Mouse (Mus musculus) activated CD4-positive, CD25-positive, alpha-beta regulatory T cell, adult 4 months (primary cell): ENCODE measurements around the gene Agxt. TPM values are rescaled to one million over a fixed set of nuclear protein-coding genes. Genes with fewer than 3 reads are reported as not detected.

ENCODE experiments used
- ATAC-seq: one replicate; pipeline ENCODE4 v1.8.0; 2017
- polyA plus RNA-seq, 2 experiments: library from polyadenylated mRNA; unstranded; fragments of 100-300 nt; shearing (Covaris generic); gene quantifications; one replicate each; pipeline ENCODE4 v1.2.1; 2017

The Agxt gene
- polyA plus RNA-seq, 2 experiments from 2014 or later: not detected

- no peak for ATAC-seq
These were observed 16.0 kb downstream of the Agxt start for GRCm38 (mm10) chr1:93150907-93151661.

- no peak for ATAC-seq
These were observed 22.5 kb downstream of the Agxt start for GRCm38 (mm10) chr1:93157566-93157965.

DNA sequence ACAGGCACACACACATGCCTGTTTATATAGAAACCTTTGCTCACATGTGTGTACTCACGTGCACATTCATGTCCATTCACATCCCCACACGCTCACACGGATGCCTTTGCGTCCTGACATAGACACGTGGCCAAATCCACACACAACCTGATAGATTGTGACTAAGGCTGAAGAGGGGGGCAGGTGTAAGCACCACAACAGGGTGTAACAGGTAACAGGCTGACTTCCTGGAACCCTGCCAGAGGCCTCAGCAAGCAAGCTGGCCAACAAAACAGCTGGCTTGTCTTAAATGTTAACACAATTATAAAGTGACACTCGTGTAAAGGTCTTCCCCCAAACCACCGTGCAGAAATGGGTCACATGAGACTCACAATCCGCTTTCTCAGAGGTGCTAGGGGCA lies 23.9 kb downstream of the Agxt start:
- ATAC-seq: no peak

GRCm38 (mm10) chr1:93159566-93160500 lies 24.8 kb downstream of the Agxt start:
- no peak for ATAC-seq

- no peak for ATAC-seq
These were observed 25.6 kb downstream of the Agxt start, which contains the start of gene 2310007B03Rik for GRCm38 (mm10) chr1:93160501-93161133. TSS of gene 2310007B03Rik (minus strand) at chr1:93160948.

DNA sequence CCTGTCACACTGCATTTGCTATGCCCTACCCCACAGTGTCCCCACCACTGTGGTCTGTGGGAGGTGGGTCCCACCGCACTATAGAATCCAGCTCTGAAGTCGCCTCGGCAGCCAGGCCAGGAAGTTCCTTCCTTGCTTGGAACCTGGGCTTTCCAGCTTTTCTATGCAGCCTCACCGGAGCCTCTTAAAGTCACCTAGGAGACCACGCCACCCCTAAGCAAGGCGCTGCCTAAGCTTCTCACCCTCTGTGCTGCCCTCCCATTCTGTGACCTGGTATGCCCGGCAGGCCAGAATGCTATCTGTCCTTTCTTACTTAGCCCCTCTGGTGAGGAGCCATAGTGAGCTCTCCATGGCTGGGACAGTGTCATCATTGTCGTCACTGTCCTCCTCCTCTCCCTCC lies 26.3 kb downstream of the Agxt start:
- no peak for ATAC-seq

DNA sequence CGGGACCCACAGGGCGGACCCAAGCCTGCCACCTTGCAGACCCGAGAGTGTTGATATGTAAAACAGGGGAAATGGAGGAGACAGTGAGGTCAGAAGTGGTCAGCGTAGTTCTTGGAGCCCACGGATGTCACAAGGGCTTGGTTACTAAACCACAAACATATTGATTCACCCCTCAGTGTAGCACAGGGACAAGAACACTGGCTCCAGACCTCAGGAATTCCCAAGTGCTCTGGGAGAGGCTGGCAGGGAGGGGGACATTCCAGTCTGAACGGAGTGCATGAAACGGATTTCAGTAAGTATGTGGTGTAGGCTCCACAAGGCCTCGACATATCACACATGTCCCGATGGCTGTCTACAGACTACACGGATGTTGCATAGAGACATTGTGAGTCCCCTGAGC lies 26.9 kb downstream of the Agxt start:
- ATAC-seq: no peak

GRCm38 (mm10) chr1:93162588-93162987 lies 27.5 kb downstream of the Agxt start:
- ATAC-seq: no peak

DNA sequence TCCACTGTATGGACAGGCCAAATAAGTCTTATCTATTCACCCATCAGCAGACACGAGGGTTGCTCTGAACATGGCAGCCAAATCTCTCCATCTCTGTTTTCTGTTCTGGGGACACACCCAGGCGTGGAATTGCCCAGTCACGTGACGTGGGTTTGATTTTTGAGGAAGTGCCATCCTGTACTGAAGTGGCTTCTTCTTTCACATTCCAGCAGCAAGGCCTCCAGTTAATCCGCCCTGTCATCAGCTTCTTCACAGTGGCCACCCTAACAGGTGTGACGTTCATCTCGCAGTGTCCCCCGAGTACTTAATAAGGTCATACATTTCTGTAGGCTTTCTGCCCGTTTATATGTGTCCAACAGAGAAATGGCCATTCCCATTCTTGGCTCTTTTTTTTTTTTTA lies 30.4 kb downstream of the Agxt start:
- ATAC-seq: no peak

DNA sequence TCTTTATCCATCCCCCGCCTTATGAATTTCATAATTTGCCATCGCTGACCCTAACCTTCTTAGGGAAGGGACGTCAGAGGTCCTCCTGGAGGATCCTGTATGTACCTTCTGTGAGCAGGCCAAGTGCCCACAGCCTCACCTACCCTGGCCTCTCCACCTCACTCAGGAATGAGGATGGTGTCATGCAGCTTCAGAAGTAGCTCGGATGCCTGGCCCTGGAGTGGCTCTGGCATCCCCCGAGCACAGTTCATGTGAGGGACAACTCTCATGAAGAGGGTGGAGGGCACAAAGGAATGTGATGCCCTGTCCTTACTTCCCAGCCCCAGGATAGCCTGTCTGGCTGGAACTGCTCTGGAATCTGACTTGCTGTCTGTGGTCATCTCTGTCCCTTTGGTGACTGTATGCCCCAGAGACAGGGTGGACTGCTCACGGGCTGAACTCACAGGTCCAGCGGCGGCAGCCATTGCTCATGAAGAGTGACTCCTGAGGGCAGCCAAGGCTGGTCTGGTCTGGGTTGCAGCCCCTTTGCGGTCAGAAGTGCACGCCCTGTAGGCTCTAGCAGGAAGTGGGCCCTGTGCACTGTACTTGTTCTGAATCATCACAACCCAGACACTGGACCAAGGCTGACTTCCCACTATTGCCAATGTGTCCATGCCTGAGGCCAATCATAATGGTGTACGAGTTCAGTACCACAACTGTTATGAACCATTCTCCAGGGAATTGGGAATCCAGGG lies 31.5 kb downstream of the Agxt start:
- no peak for ATAC-seq

DNA sequence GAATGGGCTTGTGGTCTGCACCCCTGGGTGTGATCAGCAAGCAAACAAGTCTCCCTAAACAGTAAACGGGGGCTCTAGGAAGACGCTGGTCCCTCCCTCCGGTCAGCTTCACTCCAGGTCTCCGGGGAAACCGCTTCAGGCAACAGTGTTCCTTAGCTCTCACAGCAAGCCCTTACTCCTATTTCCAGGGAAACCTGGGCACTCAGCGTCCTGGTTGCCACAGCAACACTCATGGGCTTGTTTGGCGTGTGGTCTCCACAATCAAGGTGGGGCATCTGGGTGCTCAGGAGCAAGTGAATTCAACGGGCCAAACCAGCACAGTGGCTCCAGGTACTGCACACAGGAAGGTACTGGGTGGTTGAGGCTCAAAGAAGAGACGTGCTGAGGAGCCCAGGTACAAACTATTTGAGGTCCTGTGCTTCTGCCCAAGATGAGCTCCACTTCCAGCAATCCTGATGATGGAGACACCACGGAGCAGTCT lies 33.3 kb downstream of the Agxt start, which contains the start of gene Crocc2:
TSS of gene Crocc2 (plus strand) at position 431 of the 481 bp plus-strand sequence.
- ATAC-seq: no peak

DNA sequence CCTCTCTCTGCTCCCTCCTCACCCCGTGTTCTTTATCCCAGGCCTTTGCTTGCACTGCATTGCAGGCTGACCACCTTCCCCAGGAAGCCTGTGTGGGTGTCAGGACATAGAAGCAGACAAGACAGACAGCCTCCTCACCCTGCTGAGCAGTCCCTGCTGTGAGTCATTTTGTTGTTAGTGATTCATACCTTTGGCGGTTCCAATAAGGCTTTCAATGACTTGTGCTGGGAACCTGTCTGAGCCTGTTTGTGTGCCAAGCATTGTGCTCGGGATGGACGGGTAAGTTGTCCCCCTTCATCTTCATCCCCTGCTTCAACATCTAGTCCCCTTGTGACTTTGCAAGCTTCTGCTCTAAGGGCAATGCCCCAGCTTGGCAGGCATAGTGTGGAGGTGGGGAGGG lies 38.6 kb downstream of the Agxt start:
- ATAC-seq: no peak

DNA sequence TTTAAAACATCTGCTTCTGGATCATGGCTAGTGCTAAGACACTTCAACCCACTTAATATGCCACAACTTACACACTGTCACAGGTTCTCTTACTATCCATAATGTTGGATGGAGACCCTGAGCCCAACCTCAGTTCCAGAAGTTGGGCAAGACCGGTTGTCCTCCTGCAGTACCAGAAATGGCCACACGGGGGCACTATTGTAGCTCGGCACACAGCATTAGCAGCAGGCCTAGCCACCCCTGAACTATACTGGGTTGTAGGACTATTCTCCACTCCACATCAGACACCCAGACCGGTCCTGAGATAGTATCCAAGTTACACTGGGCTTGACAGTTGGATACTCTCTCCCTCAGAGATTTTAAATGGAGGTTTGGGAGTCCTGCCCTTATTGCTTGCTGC lies 39.4 kb downstream of the Agxt start:
- peak; percentile 46 for ATAC-seq

GRCm38 (mm10) chr1:93175849-93176248 lies 40.8 kb downstream of the Agxt start:
- no peak for ATAC-seq

- ATAC-seq: no peak
These were observed 41.7 kb downstream of the Agxt start for GRCm38 (mm10) chr1:93176525-93177332.

DNA sequence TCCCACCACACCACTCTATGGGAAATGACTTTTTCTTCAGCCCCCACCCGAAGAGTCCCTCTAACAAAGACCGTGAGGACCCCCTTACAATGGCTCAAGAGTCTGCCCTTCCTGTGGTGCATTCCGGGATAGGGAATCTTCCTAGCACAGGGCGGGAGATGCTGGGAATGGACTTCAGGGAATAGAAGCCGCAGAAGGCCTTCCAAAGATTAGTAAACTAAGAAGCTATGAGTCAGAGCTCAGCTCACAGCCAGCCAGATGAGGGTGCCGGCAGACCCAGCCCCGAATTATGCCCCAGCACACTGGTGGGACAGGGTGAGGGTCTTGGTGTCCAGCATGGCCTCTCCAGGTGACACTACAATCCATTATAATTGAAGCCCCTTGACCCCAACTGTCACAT lies 47.2 kb downstream of the Agxt start:
- no peak for ATAC-seq

GRCm38 (mm10) chr1:93184071-93184828 lies 49.2 kb downstream of the Agxt start:
- ATAC-seq: no peak

GRCm38 (mm10) chr1:93190726-93191305 lies 55.8 kb downstream of the Agxt start:
- ATAC-seq: no peak

DNA sequence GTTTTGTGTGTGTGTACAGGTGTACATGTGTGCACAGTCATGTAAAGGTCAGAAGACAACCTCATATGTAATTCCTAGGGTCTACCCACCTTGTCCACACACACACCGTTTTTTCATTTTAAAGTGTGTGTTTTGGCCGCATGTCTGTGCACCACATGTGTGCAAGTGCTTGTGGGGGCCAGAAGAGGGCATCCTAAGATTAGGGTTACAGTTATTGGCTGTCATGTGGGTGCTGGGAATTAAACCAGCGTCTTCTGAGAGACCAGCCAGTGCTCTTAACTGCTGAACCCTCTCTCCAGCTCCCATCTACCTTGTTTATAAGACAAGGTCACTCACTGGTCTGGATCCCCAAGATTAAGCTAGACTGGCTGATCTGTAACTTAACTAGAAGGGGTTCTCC lies 59.9 kb downstream of the Agxt start:
- ATAC-seq: no peak
